Mouse (Mus musculus): ENCODE results near the gene Lyz1. TPM values are rescaled to one million over a fixed set of nuclear protein-coding genes. Genes with fewer than 3 reads are reported as not detected.
"Not testable (repeated sequence)": the region's sequence is repeated elsewhere in the genome, so short reads cannot be mapped to it uniquely, and the experiment has no call there.

The Lyz1 gene
- polyA plus RNA-seq, 1 experiment from 2014 or later, result not detected

DNA sequence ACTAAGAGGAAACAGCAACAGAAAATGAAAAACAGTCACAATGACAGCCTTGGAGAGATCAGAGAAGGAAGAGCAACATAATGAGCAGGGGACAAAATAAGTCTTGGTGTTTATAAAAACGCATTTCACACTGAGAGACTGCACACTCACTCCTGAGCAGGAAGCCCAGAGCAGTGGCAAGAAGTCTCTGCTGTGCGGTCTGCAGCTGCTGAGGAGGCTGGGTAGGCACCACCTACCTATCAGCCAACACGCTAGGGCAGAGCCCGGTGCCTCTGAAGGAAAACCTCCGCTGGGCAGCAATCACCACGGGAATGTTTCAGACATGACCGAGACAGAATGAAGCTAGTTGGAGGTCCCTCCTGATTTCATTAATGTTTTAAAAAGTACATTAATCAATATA is 7.1 kb downstream of the Lyz1 start:
- 73% methylated on average over 3 of the region's 7 CpGs for WGBS
- ATAC-seq (ENCODE audit: low FRiP score, low read depth); H3K4me1 ChIP-seq (replicated peaks); H3K36me3 ChIP-seq; H3K27me3 ChIP-seq; H3K4me3 ChIP-seq; H3K4me2 ChIP-seq; H3K9me3 ChIP-seq; H3K9ac ChIP-seq; H3K27ac ChIP-seq (replicated peaks): not testable (repeated sequence)

DNA sequence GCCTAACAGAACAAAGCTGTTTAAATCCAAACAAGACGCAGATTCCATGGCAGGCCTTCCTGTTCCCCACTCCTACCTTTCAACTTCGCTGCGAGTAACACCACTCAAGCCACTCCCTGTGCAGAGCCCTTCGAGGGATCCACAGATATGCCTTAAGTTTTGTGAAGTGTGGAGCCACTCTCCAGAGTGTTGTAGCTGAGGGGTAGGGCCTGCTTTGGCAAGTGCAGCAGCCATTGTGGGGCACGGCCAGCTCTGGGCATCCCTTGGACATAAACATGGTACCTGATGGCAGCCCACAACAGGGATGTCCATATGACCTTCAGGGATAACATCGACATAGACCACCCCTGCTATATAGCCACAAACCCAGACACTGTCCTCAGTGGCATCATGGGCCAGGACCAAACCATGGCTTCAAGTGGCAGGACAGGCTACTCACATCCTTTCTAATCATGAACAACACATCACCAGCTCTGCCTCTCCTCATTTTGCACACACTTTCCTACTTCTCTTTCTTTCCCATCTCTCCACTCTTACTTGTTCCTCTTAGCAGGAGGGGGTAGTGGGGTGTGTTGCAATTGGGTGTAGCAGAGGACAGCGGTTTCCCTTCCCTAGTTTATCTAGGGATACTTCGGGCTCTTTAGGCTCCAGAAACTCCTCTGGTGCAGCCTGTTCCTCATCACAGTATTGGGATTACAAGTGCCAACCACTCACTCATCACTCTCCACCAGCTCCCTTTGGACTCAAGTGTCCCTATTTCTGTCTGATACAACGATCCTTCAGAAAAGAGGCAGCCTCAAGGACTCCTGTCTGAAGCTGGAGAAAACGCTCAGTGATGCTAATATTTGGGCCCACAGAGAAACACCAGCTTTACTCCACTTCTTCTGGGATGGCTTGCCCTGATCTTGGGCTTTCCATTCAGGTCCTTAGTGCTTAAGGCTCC is 7.8 kb downstream of the Lyz1 start:
- H3K27ac ChIP-seq (replicated peaks), result no peak overlapping the region
- H3K9ac ChIP-seq, result no peak overlapping the region
- no peaks in the 10 kb centered on the region for H3K36me3 ChIP-seq
- no peaks in the 10 kb centered on the region for H3K27me3 ChIP-seq
- H3K9me3 ChIP-seq, result no peaks in the 10 kb centered on the region
- H3K4me2 ChIP-seq, result no peak overlapping the region
- no peak for ATAC-seq (ENCODE audit: low FRiP score, low read depth)
- H3K4me3 ChIP-seq, result no peak overlapping the region
- no peaks in the 10 kb centered on the region for H3K4me1 ChIP-seq (replicated peaks)
- WGBS, result 92% methylated on average over 10 of the region's 10 CpGs

DNA sequence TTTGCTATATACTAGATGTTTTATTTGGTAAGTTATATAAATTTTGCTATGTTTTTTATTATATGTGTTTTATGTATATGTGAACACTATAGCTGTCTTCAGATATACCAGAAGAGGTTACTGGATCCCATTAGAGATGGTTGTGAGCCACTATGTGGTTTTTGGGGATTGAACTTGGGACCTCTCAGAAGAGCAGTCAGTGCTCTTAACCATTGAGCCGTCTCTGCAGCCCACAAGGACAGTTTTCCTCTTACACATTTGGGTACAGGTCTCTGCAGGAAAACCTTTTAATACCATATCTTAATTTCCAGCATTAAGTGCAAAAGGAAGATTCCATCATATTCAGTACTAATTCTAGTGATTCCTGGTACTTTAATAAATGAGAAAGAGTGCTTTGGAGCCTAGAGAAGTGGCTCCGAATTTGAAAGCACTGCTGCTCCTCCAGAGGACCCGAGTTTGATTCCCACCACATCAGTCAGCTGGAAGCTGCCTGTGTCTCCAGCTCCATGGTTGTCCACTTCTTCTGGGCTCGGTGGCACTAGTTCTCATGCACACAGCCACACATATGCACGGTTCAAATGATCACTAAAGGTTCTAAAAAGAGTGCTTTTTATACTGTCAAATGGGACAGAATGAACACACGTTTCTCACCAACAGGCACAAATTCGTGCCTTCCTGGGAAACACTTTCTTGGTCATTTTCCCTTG is 8.6 kb downstream of the Lyz1 start:
- H3K4me3 ChIP-seq, result no peak overlapping the region
- no peaks in the 10 kb centered on the region for H3K4me1 ChIP-seq (replicated peaks)
- no peak for ATAC-seq (ENCODE audit: low FRiP score, low read depth)
- no peaks in the 10 kb centered on the region for H3K36me3 ChIP-seq
- no peak overlapping the region for H3K9ac ChIP-seq
- WGBS, result 83% methylated on average over 7 of the region's 7 CpGs
- no peak overlapping the region for H3K4me2 ChIP-seq
- H3K27ac ChIP-seq (replicated peaks), result no peak overlapping the region
- H3K9me3 ChIP-seq, result no peaks in the 10 kb centered on the region
- no peaks in the 10 kb centered on the region for H3K27me3 ChIP-seq

DNA sequence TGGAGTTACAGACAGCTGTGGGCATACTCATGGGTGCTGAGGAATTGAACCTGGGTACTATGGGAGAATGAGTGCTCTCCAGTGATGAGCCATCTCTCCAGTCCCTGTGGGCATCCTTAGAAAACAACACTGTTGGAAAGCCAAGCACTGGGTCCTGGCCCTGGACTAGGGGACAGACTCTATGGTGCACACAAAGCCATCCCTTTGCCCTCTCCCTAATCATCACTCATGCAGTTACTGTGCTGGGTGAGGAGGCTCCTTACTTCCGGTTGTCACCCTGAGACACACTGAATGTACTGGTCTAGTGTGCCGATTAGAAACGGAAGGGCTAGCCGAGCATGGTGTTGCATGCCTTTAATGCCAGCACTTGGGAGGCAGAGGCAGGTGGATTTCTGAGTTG is 9.5 kb downstream of the Lyz1 start:
- not testable (repeated sequence) for H3K36me3 ChIP-seq; H3K9ac ChIP-seq; H3K4me2 ChIP-seq; ATAC-seq (ENCODE audit: low FRiP score, low read depth); H3K27ac ChIP-seq (replicated peaks); H3K9me3 ChIP-seq; H3K4me3 ChIP-seq; H3K27me3 ChIP-seq; H3K4me1 ChIP-seq (replicated peaks)
- 87% methylated on average over 4 of the region's 4 CpGs for WGBS

DNA sequence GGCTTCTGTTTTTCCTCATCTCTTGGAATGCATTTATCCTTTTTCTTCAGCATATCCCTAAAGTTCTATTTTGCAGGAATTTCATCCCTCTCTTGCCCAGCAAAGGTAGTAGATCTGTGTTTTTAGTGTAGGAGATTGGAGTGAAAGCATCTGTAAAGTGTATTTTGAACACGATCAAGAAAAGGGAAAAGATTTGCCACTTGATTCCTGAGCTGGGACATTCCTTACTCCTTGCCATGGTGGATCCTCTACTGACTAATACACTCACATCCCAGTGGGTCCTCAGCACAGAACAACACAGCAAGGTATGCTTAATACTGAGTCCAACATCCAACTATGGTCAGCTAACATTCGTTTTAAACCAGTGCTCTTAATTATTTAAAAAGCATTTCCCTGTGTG is 10.1 kb downstream of the Lyz1 start:
- WGBS, result 88% methylated on average over 2 of the region's 2 CpGs
- no peak overlapping the region for H3K4me3 ChIP-seq
- no peaks in the 10 kb centered on the region for H3K36me3 ChIP-seq
- no peak overlapping the region for H3K4me2 ChIP-seq
- ATAC-seq (ENCODE audit: low FRiP score, low read depth), result no peak
- no peak overlapping the region for H3K9ac ChIP-seq
- H3K4me1 ChIP-seq (replicated peaks), result no peaks in the 10 kb centered on the region
- H3K9me3 ChIP-seq, result no peaks in the 10 kb centered on the region
- no peaks in the 10 kb centered on the region for H3K27me3 ChIP-seq
- no peak overlapping the region for H3K27ac ChIP-seq (replicated peaks)

DNA sequence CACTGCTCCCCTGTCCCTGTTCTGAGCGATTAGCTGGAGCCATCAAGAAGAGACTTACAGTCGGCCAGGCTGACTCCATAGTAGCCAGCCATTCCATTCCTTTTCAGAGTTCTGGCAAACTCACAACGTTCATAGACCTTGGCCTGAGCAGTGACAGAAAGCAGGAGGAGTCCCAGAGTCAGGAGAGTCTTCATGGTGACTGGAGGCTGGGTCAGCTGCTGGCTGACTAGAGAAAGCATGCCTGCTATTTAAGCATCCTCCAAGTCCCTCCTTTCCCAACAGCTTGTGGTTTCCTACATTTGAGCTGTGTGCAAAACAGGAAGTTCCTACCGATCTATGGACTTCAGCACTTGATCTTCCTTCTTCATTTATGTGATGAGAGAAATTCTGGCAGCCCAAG is 10.6 kb downstream of the Lyz1 start, which contains the start of gene Lyz2:
Gene Lyz2 (minus strand): TSS at position 273 of the 400 bp plus-strand sequence.
- no peaks in the 10 kb centered on the region for H3K27me3 ChIP-seq
- no peak within 1 kb of the TSS for H3K4me3 ChIP-seq
- H3K27ac ChIP-seq (replicated peaks), result no peak within 1 kb of the TSS
- no peaks in the 10 kb centered on the region for H3K4me1 ChIP-seq (replicated peaks)
- H3K36me3 ChIP-seq, result no peaks in the 10 kb centered on the region
- H3K9ac ChIP-seq, result no peak within 1 kb of the TSS
- no peak for ATAC-seq (ENCODE audit: low FRiP score, low read depth)
- H3K9me3 ChIP-seq, result no peaks in the 10 kb centered on the region
- H3K4me2 ChIP-seq, result no peak within 1 kb of the TSS
- WGBS, result 72% methylated on average over 4 of the region's 4 CpGs

DNA sequence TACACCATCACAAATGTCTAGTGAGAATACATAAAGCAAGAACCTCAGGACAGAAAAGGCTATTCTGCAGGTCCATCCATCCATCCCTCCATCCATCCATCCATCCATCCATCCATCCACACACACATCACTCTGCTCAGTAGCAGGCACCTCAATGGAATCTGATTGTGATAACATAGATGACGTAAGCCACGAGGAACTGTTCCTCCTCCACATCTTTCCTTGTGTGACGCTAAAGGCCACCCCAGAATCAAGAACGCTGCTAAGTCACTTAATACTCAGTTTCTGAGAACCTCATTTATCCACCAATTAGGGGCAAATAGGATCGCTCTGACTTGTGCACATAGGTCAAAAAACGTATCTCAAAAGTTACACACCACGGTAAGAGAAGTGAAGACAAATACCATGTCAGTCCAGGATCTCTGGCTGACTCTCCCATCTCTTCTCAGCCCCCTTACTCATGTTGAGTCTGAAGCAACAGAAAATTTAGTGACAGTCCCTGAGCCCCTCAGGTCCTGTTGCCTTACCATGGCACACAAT is 11.2 kb downstream of the Lyz1 start:
- no peak for ATAC-seq (ENCODE audit: low FRiP score, low read depth)
- H3K36me3 ChIP-seq, result no peaks in the 10 kb centered on the region
- H3K9me3 ChIP-seq, result no peaks in the 10 kb centered on the region
- no peak overlapping the region for H3K4me2 ChIP-seq
- H3K27ac ChIP-seq (replicated peaks), result no peak overlapping the region
- no peaks in the 10 kb centered on the region for H3K27me3 ChIP-seq
- WGBS, result 91% methylated on average over 7 of the region's 7 CpGs
- H3K4me1 ChIP-seq (replicated peaks), result no peaks in the 10 kb centered on the region
- H3K9ac ChIP-seq, result no peak overlapping the region
- no peak overlapping the region for H3K4me3 ChIP-seq

DNA sequence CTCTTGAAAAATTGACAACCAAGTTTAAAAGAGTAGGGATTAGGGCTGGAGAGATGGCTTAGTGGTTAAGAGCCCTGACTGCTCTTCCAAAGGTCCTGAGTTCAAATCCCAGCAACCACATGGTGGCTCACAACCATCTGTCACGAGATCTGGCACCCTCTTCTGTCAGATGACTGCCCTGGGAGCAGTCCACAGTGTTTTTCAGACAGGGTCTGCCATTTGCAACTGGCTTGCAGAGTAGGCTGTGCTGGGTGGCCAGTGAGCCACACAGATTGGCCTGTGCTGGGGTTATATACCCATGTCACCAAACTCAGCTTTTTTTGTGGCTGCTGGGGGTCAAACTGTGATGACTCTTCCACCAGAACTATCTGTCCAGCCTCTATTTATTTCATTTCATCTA is 12.7 kb downstream of the Lyz1 start:
- ATAC-seq (ENCODE audit: low FRiP score, low read depth), result no peak
- Histone ChIP-seq H3K4me2 (no peak overlapping the region), H3K36me3 (no peaks in the 10 kb centered on the region), H3K27me3 (no peaks in the 10 kb centered on the region), H3K4me3 (no peak overlapping the region), H3K4me1 (replicated peaks) (no peaks in the 10 kb centered on the region), H3K9me3 (no peaks in the 10 kb centered on the region), H3K9ac (no peak overlapping the region), H3K27ac (replicated peaks) (no peak overlapping the region)
- WGBS, result 65% methylated on average over 1 of the region's 1 CpGs

DNA sequence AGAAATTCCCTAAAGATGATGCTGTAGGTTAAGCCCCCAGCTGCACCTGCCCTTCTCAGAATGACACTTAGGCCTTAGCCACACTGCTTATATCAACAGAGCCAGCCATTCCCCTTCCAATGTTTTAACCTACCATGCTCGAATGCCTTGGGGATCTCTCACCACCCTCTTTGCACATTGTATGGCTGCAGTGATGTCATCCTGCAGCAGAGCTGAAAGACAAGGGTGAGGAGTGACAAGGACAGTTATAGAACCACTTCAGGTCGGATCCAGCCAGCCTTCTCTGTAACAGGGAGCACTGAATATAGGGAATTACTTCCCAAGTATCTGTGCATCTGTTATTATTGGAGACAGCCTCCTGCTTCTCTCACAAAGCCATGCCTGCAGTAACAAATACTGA is 14.2 kb downstream of the Lyz1 start:
- H3K9ac ChIP-seq; H3K9me3 ChIP-seq; H3K4me2 ChIP-seq; ATAC-seq (ENCODE audit: low FRiP score, low read depth); H3K4me1 ChIP-seq (replicated peaks); H3K27me3 ChIP-seq; H3K4me3 ChIP-seq; H3K27ac ChIP-seq (replicated peaks); H3K36me3 ChIP-seq: not testable (repeated sequence)
- 57% methylated on average over 2 of the region's 2 CpGs for WGBS

DNA sequence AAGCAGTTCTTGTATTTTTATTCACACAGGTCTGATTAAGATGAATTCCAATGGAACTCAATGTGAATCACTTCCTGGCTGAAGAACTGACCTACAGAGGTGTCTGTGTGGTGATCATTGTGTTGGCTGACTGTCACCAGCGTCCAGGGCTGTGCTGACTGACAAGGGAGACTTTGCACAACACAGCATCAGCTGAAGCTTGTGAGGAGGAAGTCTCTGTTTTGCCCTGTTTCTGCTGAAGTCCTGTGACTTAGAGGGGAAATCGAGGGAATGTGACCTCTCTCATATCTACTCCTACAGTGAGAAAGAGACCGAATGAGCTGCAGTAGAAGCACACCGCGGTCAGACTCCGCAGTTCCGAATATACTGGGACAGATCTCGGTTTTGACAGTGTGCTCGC is 14.9 kb downstream of the Lyz1 start:
- H3K9me3 ChIP-seq; H3K9ac ChIP-seq; ATAC-seq (ENCODE audit: low FRiP score, low read depth); H3K27ac ChIP-seq (replicated peaks); H3K36me3 ChIP-seq; H3K4me3 ChIP-seq; H3K27me3 ChIP-seq; H3K4me1 ChIP-seq (replicated peaks); H3K4me2 ChIP-seq: not testable (repeated sequence)
- WGBS, result 82% methylated on average over 9 of the region's 9 CpGs

DNA sequence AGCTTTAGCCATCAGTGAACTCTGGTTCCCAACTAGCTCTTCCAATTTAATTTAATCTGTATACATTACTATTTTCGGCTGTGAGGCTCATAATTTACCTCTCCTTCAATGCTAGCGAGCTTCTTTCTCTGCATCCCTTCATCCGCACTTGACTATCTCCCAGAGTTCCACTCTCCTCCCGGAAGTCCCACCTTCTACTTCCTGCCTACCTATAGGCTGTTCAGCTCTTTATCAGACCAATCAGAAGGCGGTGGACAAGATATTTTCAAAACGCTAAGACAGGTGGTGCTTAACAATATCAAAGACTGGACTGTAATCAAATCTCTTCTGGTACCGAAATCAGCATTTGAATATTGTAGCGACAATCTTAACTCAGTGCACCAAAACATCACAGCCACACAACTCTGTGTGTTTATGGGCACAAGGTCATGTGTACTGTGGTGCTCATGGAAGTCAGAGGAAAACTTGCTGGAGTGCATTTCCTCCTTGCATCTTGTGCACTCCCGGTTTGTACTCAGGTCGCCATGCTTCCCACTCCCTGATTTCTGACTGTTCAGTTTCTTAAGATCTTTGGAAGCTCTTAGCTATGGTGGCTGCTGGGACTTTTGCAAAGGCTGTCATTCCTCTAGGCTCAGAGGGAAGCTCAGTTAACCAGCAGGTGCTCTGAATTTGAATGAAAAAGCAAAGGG is 16.8 kb downstream of the Lyz1 start:
- Histone ChIP-seq H3K4me2 (no peak overlapping the region), H3K27ac (replicated peaks) (no peak overlapping the region), H3K4me3 (no peak overlapping the region), H3K27me3 (no peaks in the 10 kb centered on the region), H3K36me3 (no peaks in the 10 kb centered on the region), H3K4me1 (replicated peaks) (no peaks in the 10 kb centered on the region), H3K9me3 (no peaks in the 10 kb centered on the region), H3K9ac (no peak overlapping the region)
- no peak for ATAC-seq (ENCODE audit: low FRiP score, low read depth)
- 83% methylated on average over 10 of the region's 10 CpGs for WGBS

DNA sequence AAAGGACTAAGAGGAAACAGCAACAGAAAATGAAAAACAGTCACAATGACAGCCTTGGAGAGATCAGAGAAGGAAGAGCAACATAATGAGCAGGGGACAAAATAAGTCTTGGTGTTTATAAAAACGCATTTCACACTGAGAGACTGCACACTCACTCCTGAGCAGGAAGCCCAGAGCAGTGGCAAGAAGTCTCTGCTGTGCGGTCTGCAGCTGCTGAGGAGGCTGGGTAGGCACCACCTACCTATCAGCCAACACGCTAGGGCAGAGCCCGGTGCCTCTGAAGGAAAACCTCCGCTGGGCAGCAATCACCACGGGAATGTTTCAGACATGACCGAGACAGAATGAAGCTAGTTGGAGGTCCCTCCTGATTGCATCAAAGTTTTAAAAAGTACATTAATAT is 18.0 kb downstream of the Lyz1 start:
- not testable (repeated sequence) for H3K9ac ChIP-seq; H3K4me2 ChIP-seq; H3K27me3 ChIP-seq; H3K4me1 ChIP-seq (replicated peaks); H3K9me3 ChIP-seq; H3K4me3 ChIP-seq; H3K27ac ChIP-seq (replicated peaks); ATAC-seq (ENCODE audit: low FRiP score, low read depth); H3K36me3 ChIP-seq
- 90% methylated on average over 4 of the region's 7 CpGs for WGBS
